Mouse (Mus musculus) forebrain, embryonic 13.5 days (tissue): Measurements from ENCODE around the gene Scrn3. TPM values are rescaled to one million over a fixed set of nuclear protein-coding genes. Genes with fewer than 3 reads are reported as not detected.

Source experiments
- ATAC-seq: fragments of 200-750 bp; cut with Nextera tagmentation; 2 replicates; pipeline ENCODE4 v1.8.0; 2017
- H3K27ac ChIP-seq: fragments of 300-500 bp; sonication (generic); 2 replicates; pipeline ENCODE4 v1.5.1; 2015; ENCODE audit warnings: inconsistent platforms, mild to moderate bottlenecking, moderate library complexity
- H3K27me3 ChIP-seq: fragments of 300-500 bp; sonication (generic); 2 replicates; pipeline ENCODE4 v1.6.1; 2015; ENCODE audit warnings: mild to moderate bottlenecking, inconsistent platforms
- H3K36me3 ChIP-seq: fragments of 300-500 bp; sonication (generic); 2 replicates; pipeline ENCODE4 v1.6.1; 2015; ENCODE audit warnings: mild to moderate bottlenecking, inconsistent platforms; ENCODE audit not compliant: poor library complexity, severe bottlenecking
- H3K4me1 ChIP-seq: fragments of 300-500 bp; sonication (generic); 2 replicates; pipeline ENCODE4 v1.6.1; 2015; ENCODE audit warnings: inconsistent platforms
- H3K4me2 ChIP-seq: fragments of 300-500 bp; sonication (generic); 2 replicates; pipeline ENCODE4 v1.6.1; 2015; ENCODE audit warnings: inconsistent platforms, mild to moderate bottlenecking, moderate library complexity
- H3K4me3 ChIP-seq: fragments of 300-500 bp; sonication (generic); 2 replicates; pipeline ENCODE4 v1.5.1; 2015; ENCODE audit warnings: mild to moderate bottlenecking, inconsistent platforms
- H3K9ac ChIP-seq: fragments of 300-500 bp; sonication (generic); 2 replicates; pipeline ENCODE4 v1.6.1; 2015; ENCODE audit warnings: mild to moderate bottlenecking, inconsistent platforms
- H3K9me3 ChIP-seq: fragments of 300-500 bp; sonication (generic); replicated peaks from 2 replicates; pipeline ENCODE4 v1.6.1; 2016; ENCODE audit warnings: inconsistent platforms
- WGBS: fragments of 180-500 bp; shearing (Covaris S2); methylation state at CpG from one replicate; pipeline ENCODE4 v1.1.7; 2015; 5-methylcytosine and 5-hydroxymethylcytosine counted together
- polyA plus RNA-seq: library from polyadenylated mRNA; unstranded; fragments of >200 nt; fragmentation: Nextera tagmentation; extraction: Ambion mirVana; gene quantifications from 2 replicates; pipeline ENCODE4 v1.2.1, GENCODE M21; 2015

Scrn3 gene
- polyA plus RNA-seq, 1 experiment from 2014 or later, result 9.5 TPM

DNA sequence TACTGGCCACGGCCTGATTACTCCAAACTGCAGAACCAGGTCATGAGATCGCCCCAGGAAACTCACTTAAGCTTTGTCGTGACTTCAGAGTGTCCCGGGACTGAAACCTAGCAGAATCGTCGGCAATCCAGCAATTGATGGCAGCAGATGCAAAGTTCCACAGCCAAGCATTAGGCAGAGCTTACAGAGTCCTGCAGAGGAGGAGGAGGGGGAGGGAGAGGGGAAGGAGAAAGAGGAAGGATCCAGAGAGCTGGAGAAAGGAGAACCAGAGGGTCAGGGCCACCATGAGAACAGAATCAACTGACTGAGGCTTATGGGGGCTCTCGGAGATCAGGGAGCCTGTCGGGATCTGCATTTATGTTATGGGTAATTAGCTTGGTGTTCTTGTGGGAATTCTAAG lies 26.0 kb downstream of the Scrn3 start:
- H3K27ac ChIP-seq, result no peak overlapping the region
- WGBS, result 76% methylated on average over 8 of the region's 8 CpGs
- H3K9ac ChIP-seq, result no peak overlapping the region
- H3K4me3 ChIP-seq, result no peak overlapping the region
- no peak overlapping the region for H3K4me2 ChIP-seq
- no peaks in the 10 kb centered on the region for H3K4me1 ChIP-seq
- H3K36me3 ChIP-seq, result no peaks in the 10 kb centered on the region
- no peaks in the 10 kb centered on the region for H3K27me3 ChIP-seq
- ATAC-seq, result no peak
- no peaks in the 10 kb centered on the region for H3K9me3 ChIP-seq

DNA sequence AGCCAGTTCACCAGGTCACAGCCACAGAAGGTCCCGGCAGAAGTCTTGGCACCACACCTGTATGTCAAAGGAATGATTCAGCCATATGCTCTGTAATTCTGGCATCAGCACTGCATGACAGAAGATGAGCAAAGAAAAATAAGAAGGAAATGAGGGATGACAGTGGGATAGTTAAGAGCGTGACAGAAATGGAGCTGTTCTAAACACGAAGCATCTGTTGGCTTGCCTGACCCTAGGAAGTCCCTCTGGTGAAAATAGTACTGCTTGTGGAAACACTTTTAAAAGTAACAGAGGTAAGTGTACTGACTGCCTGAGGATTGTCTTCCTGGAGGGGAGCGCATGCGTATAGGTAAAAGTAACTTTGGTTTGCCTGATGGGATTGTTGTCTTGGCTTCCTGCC lies 31.3 kb downstream of the Scrn3 start:
- ATAC-seq, result no peak
- H3K27me3 ChIP-seq, result no peaks in the 10 kb centered on the region
- no peak overlapping the region for H3K4me3 ChIP-seq
- no peaks in the 10 kb centered on the region for H3K36me3 ChIP-seq
- H3K9ac ChIP-seq, result no peak overlapping the region
- no peaks in the 10 kb centered on the region for H3K9me3 ChIP-seq
- H3K27ac ChIP-seq, result no peak overlapping the region
- 95% methylated on average over 5 of the region's 5 CpGs for WGBS
- peaks cover 15% of the 10 kb centered on the region for H3K4me1 ChIP-seq
- H3K4me2 ChIP-seq, result no peak overlapping the region

DNA sequence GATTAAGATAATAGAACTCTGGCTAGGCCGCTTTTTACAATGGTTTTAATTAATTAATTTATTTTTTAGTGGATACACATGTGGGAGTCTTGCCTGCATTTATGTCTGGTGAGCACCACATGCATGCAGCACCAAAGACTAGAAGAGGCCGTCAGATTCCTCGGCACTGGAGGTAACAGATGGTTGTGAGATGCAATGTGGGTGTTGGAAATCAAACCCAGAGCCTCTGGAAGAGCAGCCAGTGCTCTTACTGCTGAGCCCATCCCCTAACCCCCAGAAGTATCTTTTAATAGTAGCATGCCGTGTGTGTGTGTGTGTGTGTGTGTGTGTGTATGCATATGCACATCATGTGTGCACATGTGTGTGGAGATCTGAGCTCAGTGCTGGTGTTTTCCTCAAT lies 32.8 kb downstream of the Scrn3 start:
- Histone ChIP-seq H3K36me3 (no peaks in the 10 kb centered on the region), H3K9ac (no peak overlapping the region), H3K4me2 (no peak overlapping the region), H3K4me1 (peaks cover 15% of the 10 kb centered on the region), H3K27me3 (no peaks in the 10 kb centered on the region), H3K27ac (no peak overlapping the region), H3K4me3 (no peak overlapping the region), H3K9me3 (no peaks in the 10 kb centered on the region)
- no peak for ATAC-seq
- 85% methylated on average over 4 of the region's 4 CpGs for WGBS

DNA sequence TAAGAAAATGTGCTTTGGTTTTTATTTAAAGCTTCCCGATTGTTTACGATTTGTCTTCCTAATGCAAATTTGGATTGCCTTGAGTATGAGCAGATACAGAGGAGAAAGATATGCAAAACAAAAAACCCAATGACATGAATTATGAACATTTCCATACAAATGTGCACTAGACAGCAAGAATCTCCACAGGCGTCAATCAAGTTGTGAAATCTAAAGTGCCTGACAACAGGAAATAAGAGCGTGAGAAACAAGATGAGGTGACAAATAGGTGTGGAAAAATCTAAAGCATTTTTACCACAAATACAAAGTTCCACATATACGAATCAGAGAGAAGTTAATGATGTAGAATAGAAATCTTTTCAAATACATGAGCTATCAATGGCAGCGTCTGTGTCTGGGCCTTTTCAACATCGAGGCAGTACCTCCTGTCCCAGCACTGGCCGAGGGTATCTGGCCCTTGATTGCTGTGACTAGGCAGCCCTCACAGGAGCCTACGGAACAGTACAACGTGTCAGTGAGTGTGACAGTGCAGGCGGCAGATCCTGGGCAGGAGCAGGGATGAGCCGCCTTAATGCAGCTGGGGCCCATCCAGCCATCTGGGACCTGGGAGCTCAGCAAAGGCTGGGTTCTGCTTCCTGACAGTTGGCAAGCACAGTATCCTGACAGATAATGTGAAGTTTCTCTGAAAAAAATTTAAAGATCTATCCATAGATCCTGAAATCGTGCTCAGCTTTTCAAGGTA lies 34.1 kb downstream of the Scrn3 start:
- Histone ChIP-seq H3K27ac (peak overlapping the region; percentile 73), H3K9ac (no peak overlapping the region), H3K4me2 (no peak overlapping the region), H3K4me3 (no peak overlapping the region), H3K9me3 (no peaks in the 10 kb centered on the region), H3K27me3 (no peaks in the 10 kb centered on the region), H3K36me3 (no peaks in the 10 kb centered on the region), H3K4me1 (peaks cover 21% of the 10 kb centered on the region)
- WGBS, result 70% methylated on average over 13 of the region's 13 CpGs
- ATAC-seq, result peak; percentile 43; the same call in 1 of the 2 replicates

DNA sequence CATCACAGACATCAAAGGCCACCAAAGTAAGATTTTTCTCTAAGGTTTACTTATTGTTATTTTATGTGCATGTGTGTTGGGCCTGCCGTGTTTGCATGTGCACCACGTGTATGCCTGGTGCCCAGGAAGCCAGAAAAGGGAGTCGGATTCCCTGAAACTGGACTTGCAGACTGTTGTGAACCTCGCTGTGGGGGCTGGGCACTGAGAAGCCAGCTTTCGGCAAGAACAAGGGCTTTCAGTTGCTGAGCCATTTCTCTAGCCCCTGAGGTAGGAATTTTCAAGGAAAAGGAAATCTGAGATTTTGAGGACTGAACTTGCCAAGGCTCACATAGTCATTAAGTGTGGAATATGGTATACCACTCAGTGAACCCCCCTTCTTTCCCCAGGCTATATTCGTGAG lies 34.7 kb downstream of the Scrn3 start:
- Histone ChIP-seq H3K4me3 (no peak overlapping the region), H3K36me3 (no peaks in the 10 kb centered on the region), H3K9ac (no peak overlapping the region), H3K4me1 (peaks cover 28% of the 10 kb centered on the region), H3K4me2 (no peak overlapping the region), H3K27me3 (no peaks in the 10 kb centered on the region), H3K9me3 (no peaks in the 10 kb centered on the region), H3K27ac (peak overlapping the region; percentile 73)
- WGBS, result 82% methylated on average over 6 of the region's 6 CpGs
- ATAC-seq, result no peak

DNA sequence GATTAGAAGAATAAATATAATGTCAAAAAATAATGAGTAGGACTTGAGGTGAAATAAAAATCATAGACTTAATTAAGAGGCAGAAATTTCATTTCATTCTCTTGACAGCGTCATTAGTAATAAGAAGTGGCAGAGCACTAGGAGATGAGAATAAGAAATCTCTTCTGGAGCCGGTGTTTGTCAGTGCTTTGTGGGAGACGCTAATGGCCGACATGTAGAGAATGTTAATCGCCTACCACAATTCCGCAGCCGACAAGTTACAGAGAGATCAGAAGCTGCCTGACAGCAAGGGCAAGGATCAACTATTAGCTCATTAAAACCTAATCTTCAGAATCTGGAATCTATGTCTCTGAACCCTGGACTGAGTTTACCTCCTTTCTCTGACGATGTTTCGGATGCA lies 35.4 kb downstream of the Scrn3 start:
- Histone ChIP-seq H3K9me3 (no peaks in the 10 kb centered on the region), H3K4me3 (no peak overlapping the region), H3K27me3 (no peaks in the 10 kb centered on the region), H3K4me1 (peaks cover 34% of the 10 kb centered on the region), H3K9ac (no peak overlapping the region), H3K36me3 (no peaks in the 10 kb centered on the region), H3K27ac (no peak overlapping the region), H3K4me2 (no peak overlapping the region)
- 55% methylated on average over 9 of the region's 9 CpGs for WGBS
- ATAC-seq, result no peak

DNA sequence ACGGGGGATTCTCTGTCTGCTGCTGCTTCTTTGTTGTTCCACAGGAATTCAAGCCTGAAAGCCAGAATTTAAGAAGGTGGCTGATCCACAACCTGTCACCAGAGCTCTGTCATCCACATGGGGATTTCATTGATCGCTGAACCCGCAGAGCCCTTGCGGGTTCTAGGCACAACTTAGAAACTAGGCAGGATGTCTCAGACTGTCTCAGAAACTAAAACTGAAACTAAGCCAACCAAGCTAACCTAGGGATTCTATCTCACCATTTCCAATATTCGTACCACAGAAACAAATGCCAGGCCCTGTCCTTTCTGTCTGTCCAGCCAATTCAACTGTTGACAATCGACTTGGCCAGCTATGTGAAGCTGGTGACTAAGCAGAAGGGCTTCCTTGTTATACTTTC lies 35.8 kb downstream of the Scrn3 start:
- Histone ChIP-seq H3K27me3 (no peaks in the 10 kb centered on the region), H3K4me1 (peaks cover 34% of the 10 kb centered on the region), H3K27ac (no peak overlapping the region), H3K9ac (no peak overlapping the region), H3K9me3 (no peaks in the 10 kb centered on the region), H3K4me2 (no peak overlapping the region), H3K4me3 (no peak overlapping the region), H3K36me3 (no peaks in the 10 kb centered on the region)
- ATAC-seq, result no peak
- WGBS, result 90% methylated on average over 6 of the region's 6 CpGs

DNA sequence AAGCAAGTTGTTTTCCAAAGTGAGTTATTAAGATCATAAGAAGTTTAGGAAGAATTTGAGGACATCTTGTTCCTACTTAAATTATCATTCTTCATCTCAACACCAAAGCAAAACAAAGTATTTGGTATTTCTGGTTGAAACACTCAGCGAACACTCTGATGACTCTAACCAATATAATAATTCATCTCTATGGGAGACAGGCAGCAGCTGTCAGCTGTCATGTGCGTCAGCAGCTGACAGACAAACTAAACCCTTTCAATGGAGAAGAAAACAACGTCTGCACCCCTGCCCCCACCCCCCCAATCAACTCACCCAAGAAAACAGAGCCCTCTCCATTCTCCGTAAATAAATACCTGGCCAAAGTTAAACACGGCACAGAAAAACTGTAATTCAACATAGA lies 39.1 kb downstream of the Scrn3 start:
- H3K27me3 ChIP-seq, result no peaks in the 10 kb centered on the region
- H3K9ac ChIP-seq, result no peak overlapping the region
- 35% methylated on average over 5 of the region's 5 CpGs for WGBS
- peak overlapping the region; percentile 79 for H3K27ac ChIP-seq
- H3K36me3 ChIP-seq, result no peaks in the 10 kb centered on the region
- 0 out of 2 replicates have a peak overlapping the region, but pooled peaks have one; percentile 8 for H3K4me3 ChIP-seq
- no peaks in the 10 kb centered on the region for H3K9me3 ChIP-seq
- peak overlapping the region; percentile 35 for H3K4me2 ChIP-seq
- H3K4me1 ChIP-seq, result peaks cover 34% of the 10 kb centered on the region
- ATAC-seq, result peak; percentile 66

DNA sequence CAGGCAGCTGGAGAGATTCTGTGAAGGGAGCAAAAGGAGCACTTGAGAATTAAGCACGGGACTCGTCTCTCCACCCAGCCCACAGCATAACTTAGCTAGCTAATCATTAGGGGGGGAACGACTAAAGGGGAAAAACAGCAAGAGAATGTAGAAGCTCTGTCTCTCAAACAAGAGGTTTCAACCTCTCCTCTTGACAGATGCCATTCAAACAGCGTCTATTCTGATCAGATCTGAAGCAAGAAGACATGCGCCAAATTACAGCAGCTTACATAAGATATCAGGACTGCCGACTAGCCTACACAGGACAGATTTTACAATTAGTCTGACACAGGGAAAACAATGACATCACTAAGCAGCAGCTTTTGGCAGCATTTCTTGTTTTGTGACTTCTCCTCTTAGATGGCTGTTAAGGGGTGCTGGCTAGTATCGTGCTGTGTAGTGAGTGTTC lies 39.5 kb downstream of the Scrn3 start:
- 31% methylated on average over 7 of the region's 7 CpGs for WGBS
- H3K9ac ChIP-seq, result no peak overlapping the region
- H3K4me1 ChIP-seq, result peaks cover 29% of the 10 kb centered on the region
- H3K9me3 ChIP-seq, result no peaks in the 10 kb centered on the region
- H3K27ac ChIP-seq, result peak overlapping the region; percentile 79
- no peaks in the 10 kb centered on the region for H3K27me3 ChIP-seq
- 0 out of 2 replicates have a peak overlapping the region, but pooled peaks have one; percentile 8 for H3K4me3 ChIP-seq
- ATAC-seq, result peak; percentile 91
- peak overlapping the region; percentile 35 for H3K4me2 ChIP-seq
- no peaks in the 10 kb centered on the region for H3K36me3 ChIP-seq

DNA sequence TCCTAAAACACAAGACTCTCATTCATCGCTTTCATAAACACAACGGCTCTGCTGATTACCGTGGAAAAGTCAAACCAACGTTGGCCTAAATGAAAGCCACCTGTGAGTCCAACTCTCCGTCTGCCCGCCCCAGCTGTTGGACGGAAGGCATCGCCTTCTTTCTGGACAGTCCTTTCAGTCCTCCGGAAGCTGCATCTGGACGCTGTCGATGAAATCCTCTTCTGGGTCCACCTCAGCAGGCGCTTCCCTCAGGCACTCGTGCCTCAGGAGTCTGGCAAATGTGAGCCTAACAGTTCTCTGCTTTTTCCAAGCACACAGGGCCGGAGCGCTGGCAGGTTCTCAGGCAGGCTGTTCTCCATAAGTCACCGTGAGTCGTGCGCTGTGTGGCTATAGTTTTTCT lies 44.6 kb downstream of the Scrn3 start:
- Histone ChIP-seq H3K27me3 (no peaks in the 10 kb centered on the region), H3K36me3 (no peaks in the 10 kb centered on the region), H3K9ac (no peak overlapping the region), H3K4me3 (no peak overlapping the region), H3K27ac (no peak overlapping the region), H3K9me3 (no peaks in the 10 kb centered on the region), H3K4me2 (no peak overlapping the region), H3K4me1 (peaks cover 8% of the 10 kb centered on the region)
- ATAC-seq, result no peak
- 84% methylated on average over 18 of the region's 18 CpGs for WGBS

DNA sequence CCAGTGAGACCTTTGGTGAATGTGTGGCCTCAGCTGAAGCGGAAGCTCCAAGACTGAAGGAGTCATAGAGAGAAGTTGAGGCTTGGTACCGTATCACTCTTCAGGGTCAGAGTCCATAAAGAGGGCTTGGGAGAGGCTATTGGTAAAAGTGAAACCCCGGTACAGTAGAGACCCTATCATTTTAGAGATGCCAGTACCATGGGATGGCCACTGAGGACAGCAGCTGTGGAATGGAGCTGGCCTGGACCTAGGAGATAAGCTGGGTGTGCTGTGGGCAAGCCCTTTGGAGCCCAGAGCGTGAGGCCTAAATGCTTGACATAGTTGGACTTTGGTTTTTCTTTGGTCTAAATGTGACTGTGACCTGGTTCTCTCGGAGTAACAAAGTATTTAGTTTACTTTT lies 47.5 kb downstream of the Scrn3 start:
- H3K9me3 ChIP-seq, result no peaks in the 10 kb centered on the region
- peaks cover 3% of the 10 kb centered on the region; the same call in 1 of the 2 replicates for H3K36me3 ChIP-seq
- WGBS, result 96% methylated on average over 5 of the region's 5 CpGs
- no peaks in the 10 kb centered on the region for H3K27me3 ChIP-seq
- no peaks in the 10 kb centered on the region for H3K4me1 ChIP-seq
- H3K4me3 ChIP-seq, result no peak overlapping the region
- no peak overlapping the region for H3K4me2 ChIP-seq
- H3K27ac ChIP-seq, result no peak overlapping the region
- no peak overlapping the region for H3K9ac ChIP-seq
- ATAC-seq, result no peak

DNA sequence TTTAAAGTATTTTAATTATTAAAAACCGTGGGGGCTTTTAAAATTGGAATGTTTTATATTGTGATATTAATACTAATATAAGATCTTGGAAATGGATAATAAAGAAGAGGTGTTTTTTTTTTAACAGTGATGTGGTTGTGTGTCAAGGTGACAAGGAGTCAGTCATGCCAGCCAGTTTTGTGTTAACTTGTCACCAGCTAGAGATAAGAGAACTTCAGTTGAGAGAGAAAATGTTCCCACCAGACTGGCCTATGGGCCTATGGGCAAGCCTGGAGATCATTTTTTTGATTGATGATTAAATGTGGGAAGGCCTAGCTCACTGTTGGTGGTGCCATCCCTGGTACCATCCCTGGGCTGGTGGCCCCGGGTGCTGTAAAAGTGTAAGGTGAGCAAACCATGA lies 48.1 kb downstream of the Scrn3 start:
- H3K4me2 ChIP-seq, result no peak overlapping the region
- peaks cover 3% of the 10 kb centered on the region; the same call in 1 of the 2 replicates for H3K36me3 ChIP-seq
- no peaks in the 10 kb centered on the region for H3K9me3 ChIP-seq
- no peak overlapping the region for H3K9ac ChIP-seq
- no peak for ATAC-seq
- 84% methylated on average over 2 of the region's 2 CpGs for WGBS
- H3K4me3 ChIP-seq, result no peak overlapping the region
- no peaks in the 10 kb centered on the region for H3K4me1 ChIP-seq
- no peak overlapping the region for H3K27ac ChIP-seq
- no peaks in the 10 kb centered on the region for H3K27me3 ChIP-seq

DNA sequence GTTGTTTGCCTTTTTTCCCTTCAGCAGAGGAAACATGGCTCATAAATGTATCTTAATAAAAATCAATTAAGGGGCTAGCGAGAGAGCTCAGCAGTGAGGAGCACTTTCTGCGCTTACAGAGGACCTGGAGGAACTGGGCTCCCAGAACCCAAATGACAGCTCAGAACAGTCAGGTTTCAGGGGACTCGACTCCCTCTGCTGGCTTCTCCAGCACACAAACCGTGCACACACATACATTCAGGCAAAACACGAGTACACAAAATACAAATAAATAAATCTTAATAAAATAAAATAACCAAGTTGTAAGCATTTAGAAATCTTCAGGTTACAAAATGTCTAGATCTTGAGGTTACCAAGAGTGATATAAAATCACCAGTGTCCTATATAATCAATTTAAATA lies 51.0 kb downstream of the Scrn3 start:
- no peak overlapping the region for H3K27ac ChIP-seq
- no peak overlapping the region for H3K9ac ChIP-seq
- ATAC-seq, result no peak
- peaks cover 3% of the 10 kb centered on the region; the same call in 1 of the 2 replicates for H3K36me3 ChIP-seq
- H3K4me2 ChIP-seq, result no peak overlapping the region
- no peaks in the 10 kb centered on the region for H3K27me3 ChIP-seq
- 79% methylated on average over 5 of the region's 5 CpGs for WGBS
- no peaks in the 10 kb centered on the region for H3K9me3 ChIP-seq
- no peaks in the 10 kb centered on the region for H3K4me1 ChIP-seq
- no peak overlapping the region for H3K4me3 ChIP-seq
